Mouse (Mus musculus): Measurements from ENCODE around the gene Rasgef1a.

- TF ChIP-seq CTCF (IDR thresholded peaks at IDR 0.05; ENCODE audit: extremely low read depth, insufficient read depth, insufficient read length, insufficient replicate concordance) = no peak
- no peak for TF ChIP-seq POLR2A (IDR thresholded peaks at IDR 0.05; ENCODE audit: low read depth, low read length)
These were observed 24.4 kb downstream of the Rasgef1a start for GRCm38 (mm10) chr6:118035639-118036038.

Measured in spleen, adult 2 months (tissue).